Mouse (Mus musculus): Measurements from ENCODE around the gene Zfp618. TPM values are rescaled to one million over a fixed set of nuclear protein-coding genes. Genes with fewer than 3 reads are reported as not detected.
A peak's percentile ranks its signal among the peaks of the same experiment; 100 is the strongest.

Gene Zfp618
- polyA plus RNA-seq, 1 experiment from 2014 or later: 27.6 TPM

DNA sequence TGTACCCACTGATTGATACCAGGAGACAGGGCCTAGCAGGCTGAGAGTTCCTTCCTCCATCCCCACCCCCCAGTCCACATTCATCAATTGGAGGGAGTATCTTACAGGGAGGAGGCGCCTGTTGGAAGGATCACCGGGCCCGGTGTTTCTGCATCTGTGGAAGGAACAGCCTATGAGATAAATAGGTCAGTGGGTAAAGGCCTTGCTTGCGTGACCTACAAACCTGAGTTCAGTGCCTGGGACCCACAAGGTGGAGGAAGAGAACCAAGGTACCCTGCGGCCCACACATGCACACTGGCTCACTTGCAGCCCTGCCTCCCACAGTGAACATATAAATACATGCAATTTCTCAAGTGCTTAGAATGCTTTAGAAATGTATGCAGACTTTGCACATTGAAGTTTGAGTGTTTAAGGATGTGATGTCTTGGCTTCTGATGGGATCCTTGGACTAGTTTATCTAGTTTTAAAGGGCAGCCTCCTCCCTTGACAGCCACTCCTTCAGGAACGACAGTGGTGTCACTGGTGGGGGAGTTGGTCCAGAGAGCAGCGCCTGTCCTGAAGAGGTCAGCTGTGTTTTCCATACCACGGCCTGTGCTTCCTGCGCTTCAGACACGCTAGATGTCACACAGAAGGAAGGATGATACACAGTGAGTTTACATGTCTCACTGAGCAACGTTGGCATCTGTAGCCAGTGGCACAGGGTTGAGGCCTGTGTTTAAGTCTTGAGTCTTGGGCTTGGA lies 35.1 kb downstream of the Zfp618 start:
- Histone ChIP-seq H3K4me2 (no peak overlapping the region), H3K9ac (replicated peaks) (no peak overlapping the region), H3K4me3 (replicated peaks) (no peak overlapping the region), H3K27ac (replicated peaks) (no peak overlapping the region), H3K9me3 (replicated peaks) (no peaks in the 10 kb centered on the region), H3K27me3 (replicated peaks) (no peaks in the 10 kb centered on the region), H3K36me3 (no peaks in the 10 kb centered on the region), H3K4me1 (peaks cover 50% of the 10 kb centered on the region)
- no peak for ATAC-seq (ENCODE audit: low FRiP score)
- WGBS: 88% methylated on average over 11 of the region's 11 CpGs

DNA sequence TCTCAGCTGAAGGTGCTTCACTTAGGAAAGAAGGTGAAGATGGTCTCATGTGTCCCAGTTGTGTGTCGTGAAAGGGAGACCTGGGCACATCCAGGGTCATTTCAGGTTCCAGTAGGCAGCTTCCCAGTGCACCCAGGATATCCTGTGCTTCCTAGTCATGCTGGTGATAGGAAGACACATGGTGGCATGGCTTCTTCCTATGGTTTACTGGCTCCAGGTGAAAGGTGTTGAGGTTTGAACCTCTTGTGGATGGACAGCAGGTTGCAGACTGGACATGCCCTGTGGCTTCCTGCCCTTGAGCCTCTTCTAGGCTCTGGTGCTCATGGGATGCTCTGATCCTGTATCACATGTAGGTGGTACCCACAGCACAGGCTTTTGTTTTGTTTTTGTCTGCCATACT lies 37.0 kb downstream of the Zfp618 start:
- ATAC-seq (ENCODE audit: low FRiP score): no peak
- H3K4me1 ChIP-seq: peaks cover 64% of the 10 kb centered on the region
- 93% methylated on average over 1 of the region's 1 CpGs for WGBS

DNA sequence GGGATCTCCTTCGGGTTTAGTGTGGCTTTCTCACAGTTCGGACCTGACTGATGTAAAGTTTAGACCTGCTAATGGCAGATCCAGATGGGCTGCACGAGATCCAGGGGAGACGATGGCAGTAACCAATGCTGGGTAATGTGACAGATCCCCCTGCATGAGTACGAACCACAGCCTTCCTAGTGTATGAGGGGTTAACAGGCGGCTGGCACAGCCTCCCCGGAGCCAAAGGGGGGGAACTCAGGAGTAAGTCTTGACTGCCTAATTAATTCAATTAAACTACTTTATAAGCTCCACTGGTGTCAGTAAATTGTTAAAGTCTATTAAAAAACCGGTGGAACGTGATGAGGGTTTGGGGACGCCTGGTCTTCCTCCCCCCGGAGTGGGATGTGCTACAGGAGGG lies 39.1 kb downstream of the Zfp618 start:
- H3K27ac ChIP-seq (replicated peaks): no peak overlapping the region
- WGBS: 64% methylated on average over 11 of the region's 11 CpGs
- peak; percentile 23 for ATAC-seq (ENCODE audit: low FRiP score)
- H3K4me1 ChIP-seq: peaks cover 43% of the 10 kb centered on the region
- no peaks in the 10 kb centered on the region for H3K27me3 ChIP-seq (replicated peaks)
- no peak overlapping the region for H3K4me3 ChIP-seq (replicated peaks)
- H3K4me2 ChIP-seq: no peak overlapping the region
- H3K9ac ChIP-seq (replicated peaks): no peak overlapping the region
- H3K9me3 ChIP-seq (replicated peaks): no peaks in the 10 kb centered on the region
- no peaks in the 10 kb centered on the region for H3K36me3 ChIP-seq

More for the DNA sequence above, 37.0 kb downstream of the Zfp618 start:
- H3K4me3 ChIP-seq (replicated peaks): no peak overlapping the region
- H3K27me3 ChIP-seq (replicated peaks): no peaks in the 10 kb centered on the region
- H3K9me3 ChIP-seq (replicated peaks): no peaks in the 10 kb centered on the region
- H3K27ac ChIP-seq (replicated peaks): no peak overlapping the region
- H3K36me3 ChIP-seq: no peaks in the 10 kb centered on the region
- no peak overlapping the region for H3K4me2 ChIP-seq
- H3K9ac ChIP-seq (replicated peaks): no peak overlapping the region

DNA sequence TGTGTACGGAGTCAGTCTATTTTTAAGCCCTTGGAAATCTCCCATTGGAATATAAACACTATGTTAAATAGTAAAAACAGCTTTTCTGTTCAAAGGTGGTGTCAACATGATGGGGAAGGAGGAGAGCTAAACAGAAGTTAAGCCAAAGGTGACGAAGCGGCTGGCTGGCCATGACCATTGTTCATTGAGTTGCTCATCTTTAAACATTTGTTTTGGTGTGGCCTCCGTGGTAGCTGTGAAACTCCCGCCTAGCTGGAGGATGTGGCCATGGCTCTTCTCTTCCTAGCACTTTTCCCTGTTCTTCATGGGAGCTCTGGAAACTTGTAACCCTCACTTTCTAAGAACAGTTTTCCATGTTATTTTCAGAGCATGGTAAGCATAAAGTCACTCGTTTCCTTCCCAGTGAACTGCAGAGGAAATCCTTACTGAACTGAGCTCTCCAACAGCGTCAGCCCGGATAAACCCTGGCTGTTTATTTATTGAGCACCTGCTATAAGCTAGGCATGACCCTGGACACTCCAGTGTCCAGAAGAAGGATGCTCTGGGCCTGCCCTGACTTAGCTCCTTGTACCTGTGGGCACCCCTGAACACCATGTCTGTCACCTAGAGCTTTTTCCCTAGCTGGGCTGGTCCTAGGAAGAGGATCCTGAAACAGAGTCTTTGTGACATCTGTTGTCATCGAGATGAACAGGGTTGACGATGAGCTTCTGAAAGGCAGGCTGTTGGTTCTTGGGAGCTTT lies 40.2 kb downstream of the Zfp618 start:
- no peak overlapping the region for H3K4me3 ChIP-seq (replicated peaks)
- no peak overlapping the region for H3K9ac ChIP-seq (replicated peaks)
- 79% methylated on average over 10 of the region's 10 CpGs for WGBS
- ATAC-seq (ENCODE audit: low FRiP score): no peak
- peak overlapping the region; percentile 52 for H3K27ac ChIP-seq (replicated peaks)
- H3K9me3 ChIP-seq (replicated peaks): no peaks in the 10 kb centered on the region
- H3K4me1 ChIP-seq: peaks cover 37% of the 10 kb centered on the region
- no peaks in the 10 kb centered on the region for H3K36me3 ChIP-seq
- H3K27me3 ChIP-seq (replicated peaks): no peaks in the 10 kb centered on the region
- H3K4me2 ChIP-seq: no peak overlapping the region

DNA sequence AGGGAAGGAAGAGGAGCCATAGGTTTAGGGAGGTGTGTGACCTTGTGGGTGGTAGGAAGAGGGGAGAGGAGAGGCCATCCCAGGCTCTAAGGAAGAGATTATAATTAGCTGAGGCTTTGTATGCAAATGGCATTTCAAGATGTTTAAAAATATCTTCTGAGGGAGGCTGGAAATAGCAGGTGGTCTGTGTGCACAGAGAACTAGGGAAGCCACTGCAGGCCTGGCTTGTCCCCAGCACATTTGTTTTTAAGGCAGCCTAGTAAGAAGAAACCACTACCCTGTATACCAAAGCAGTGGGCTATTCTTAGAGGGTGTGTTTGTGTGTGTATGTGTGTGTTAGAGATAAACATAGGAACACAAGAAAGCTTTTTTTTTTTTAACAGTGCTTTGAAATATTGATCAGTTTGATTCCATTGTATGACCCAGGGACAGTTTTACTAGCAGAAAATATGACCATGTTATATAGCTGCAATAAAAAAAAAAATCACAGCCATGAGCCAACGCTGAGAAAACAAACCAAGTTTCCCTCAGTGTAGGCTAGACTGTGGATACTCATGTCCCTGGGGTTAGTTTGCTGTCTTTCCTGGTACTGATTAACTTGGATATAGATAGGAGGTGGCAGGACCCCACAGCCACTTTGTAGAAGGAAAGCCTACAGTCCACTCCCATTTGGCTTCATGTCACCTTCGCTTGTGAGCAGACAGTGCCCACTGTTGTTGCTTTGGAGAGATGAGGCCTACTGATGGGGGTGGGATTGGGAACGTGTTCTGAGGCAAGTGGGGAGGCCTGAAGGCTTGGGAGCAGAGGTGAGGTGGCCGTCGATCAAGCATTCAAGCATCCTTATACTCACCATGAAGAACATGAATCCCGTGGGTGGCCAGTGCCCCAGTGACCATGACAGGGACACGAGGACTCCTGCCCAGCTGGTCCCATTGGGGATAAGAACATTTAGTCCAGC lies 41.1 kb downstream of the Zfp618 start:
- no peak for ATAC-seq (ENCODE audit: low FRiP score)
- WGBS: 79% methylated on average over 7 of the region's 7 CpGs
- no peak overlapping the region for H3K4me2 ChIP-seq
- H3K27ac ChIP-seq (replicated peaks): peak overlapping the region; percentile 52
- peaks cover 40% of the 10 kb centered on the region for H3K4me1 ChIP-seq
- no peaks in the 10 kb centered on the region for H3K36me3 ChIP-seq
- H3K9ac ChIP-seq (replicated peaks): no peak overlapping the region
- H3K27me3 ChIP-seq (replicated peaks): no peaks in the 10 kb centered on the region
- no peaks in the 10 kb centered on the region for H3K9me3 ChIP-seq (replicated peaks)
- H3K4me3 ChIP-seq (replicated peaks): no peak overlapping the region

DNA sequence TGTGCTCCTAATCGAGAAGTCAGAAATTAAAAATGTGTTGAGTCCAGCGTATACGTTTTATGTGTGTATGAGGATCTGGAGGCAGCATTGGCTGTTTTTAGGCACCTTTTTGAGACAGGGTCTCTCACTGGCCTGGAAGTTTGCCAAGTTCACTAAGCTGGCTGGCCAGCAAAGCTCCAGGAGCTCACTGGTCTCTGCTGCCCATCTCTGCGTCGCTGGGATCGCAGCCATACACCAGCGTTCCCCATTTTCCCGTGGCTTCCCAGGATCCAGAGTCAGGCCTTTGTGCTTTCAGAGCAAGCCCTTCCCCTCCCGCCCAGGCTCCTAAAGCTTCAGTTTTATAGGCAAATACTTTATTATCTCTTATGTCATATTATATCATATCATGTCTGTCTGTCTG lies 42.8 kb downstream of the Zfp618 start:
- H3K4me1 ChIP-seq: peaks cover 40% of the 10 kb centered on the region
- no peaks in the 10 kb centered on the region for H3K27me3 ChIP-seq (replicated peaks)
- no peak overlapping the region for H3K4me2 ChIP-seq
- no peak overlapping the region for H3K27ac ChIP-seq (replicated peaks)
- no peaks in the 10 kb centered on the region for H3K36me3 ChIP-seq
- H3K9ac ChIP-seq (replicated peaks): no peak overlapping the region
- ATAC-seq (ENCODE audit: low FRiP score): no peak
- no peak overlapping the region for H3K4me3 ChIP-seq (replicated peaks)
- WGBS: 84% methylated on average over 9 of the region's 9 CpGs
- no peaks in the 10 kb centered on the region for H3K9me3 ChIP-seq (replicated peaks)

DNA sequence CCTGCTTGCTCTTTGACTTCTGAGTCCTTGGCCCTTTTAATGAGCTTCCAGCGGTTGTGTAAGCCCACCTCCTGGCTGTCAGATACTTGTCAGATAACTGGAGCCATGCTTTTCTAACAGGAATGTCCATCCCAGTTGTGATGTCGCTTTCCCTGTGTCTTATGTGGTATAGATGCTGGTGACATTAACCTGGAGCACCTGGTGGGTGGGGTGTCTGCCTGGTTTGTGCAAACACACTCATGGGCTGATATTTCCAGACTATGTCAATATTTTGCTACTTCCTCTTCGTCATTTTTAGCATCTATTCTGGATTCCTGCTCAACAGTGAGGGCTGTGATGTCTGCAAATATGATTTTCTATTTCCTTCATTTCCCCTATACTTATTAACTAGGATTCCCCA lies 43.4 kb downstream of the Zfp618 start:
- Histone ChIP-seq H3K4me1 (peaks cover 39% of the 10 kb centered on the region), H3K9ac (replicated peaks) (no peak overlapping the region), H3K27me3 (replicated peaks) (no peaks in the 10 kb centered on the region), H3K9me3 (replicated peaks) (no peaks in the 10 kb centered on the region), H3K27ac (replicated peaks) (no peak overlapping the region), H3K4me3 (replicated peaks) (no peak overlapping the region), H3K36me3 (no peaks in the 10 kb centered on the region), H3K4me2 (no peak overlapping the region)
- no peak for ATAC-seq (ENCODE audit: low FRiP score)
- 87% methylated on average over 3 of the region's 3 CpGs for WGBS

DNA sequence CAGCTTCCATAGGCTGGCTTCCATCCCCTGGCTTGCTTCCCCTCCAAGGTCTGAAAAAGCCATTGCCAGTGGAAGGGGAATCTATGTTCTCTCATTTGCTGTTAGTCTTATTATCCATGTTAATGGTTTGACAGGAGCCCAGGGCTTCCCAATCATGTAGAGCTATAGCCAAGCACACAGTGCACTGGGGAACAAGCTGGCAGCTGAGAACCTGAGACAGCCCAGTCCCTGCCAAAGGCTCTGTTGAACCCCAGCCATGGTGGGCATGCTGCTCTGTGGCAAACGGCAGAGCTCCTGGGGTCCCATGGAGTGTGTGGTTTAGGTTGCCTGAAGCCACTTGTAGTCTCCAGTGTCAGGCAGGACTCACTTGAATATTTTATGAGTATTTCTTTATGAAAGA lies 44.4 kb downstream of the Zfp618 start:
- no peak overlapping the region for H3K27ac ChIP-seq (replicated peaks)
- no peak overlapping the region for H3K9ac ChIP-seq (replicated peaks)
- H3K4me3 ChIP-seq (replicated peaks): no peak overlapping the region
- WGBS: 44% methylated on average over 1 of the region's 1 CpGs
- H3K9me3 ChIP-seq (replicated peaks): no peaks in the 10 kb centered on the region
- H3K4me2 ChIP-seq: no peak overlapping the region
- no peaks in the 10 kb centered on the region for H3K27me3 ChIP-seq (replicated peaks)
- ATAC-seq (ENCODE audit: low FRiP score): peak; percentile 64; the same call in 1 of the 2 replicates
- H3K36me3 ChIP-seq: no peaks in the 10 kb centered on the region
- H3K4me1 ChIP-seq: peaks cover 29% of the 10 kb centered on the region

DNA sequence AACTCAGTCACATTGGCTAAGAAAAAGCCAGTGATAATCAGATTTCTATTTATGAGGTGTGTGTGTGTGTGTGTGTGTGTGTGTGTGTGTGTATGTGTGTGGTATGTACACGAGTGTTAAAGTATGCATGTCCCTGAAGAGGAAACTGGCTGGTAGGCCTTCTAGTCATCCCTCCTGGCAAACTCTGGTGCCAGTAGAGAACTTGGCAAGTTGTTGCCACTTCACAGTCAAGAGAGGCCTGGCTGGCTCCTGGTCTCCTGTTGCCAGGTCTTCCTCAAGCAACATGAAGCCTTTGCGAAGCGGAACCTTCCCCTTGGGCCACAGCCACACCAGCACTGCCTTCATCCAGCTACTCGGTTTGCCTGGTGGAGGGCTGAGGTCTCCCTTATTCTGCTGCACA lies 44.9 kb downstream of the Zfp618 start:
- Histone ChIP-seq H3K9me3 (replicated peaks) (no peaks in the 10 kb centered on the region), H3K36me3 (no peaks in the 10 kb centered on the region), H3K4me3 (replicated peaks) (no peak overlapping the region), H3K4me1 (peaks cover 25% of the 10 kb centered on the region), H3K27ac (replicated peaks) (no peak overlapping the region), H3K9ac (replicated peaks) (no peak overlapping the region), H3K27me3 (replicated peaks) (no peaks in the 10 kb centered on the region), H3K4me2 (no peak overlapping the region)
- WGBS: 70% methylated on average over 4 of the region's 4 CpGs
- ATAC-seq (ENCODE audit: low FRiP score): 0 out of 2 replicates have a peak, but pooled peaks have one; percentile 16

DNA sequence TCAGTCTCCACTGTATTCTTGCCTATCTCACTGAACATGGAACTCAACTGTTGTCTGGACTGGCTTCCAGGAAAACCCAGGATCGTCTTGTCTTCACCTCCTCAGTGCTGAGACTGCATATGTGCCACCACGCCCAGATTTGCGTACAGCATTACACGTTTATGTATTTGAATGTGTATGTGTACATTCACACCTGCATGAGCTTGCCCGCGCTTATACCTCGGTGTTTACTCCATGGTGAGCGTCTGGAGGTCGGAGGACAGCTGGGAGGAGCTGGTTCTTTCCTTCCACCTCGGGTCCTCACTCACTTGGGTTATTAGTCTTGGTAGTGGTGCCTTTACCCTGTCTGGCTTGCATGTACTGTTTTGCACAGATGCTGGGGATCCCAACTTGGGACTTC lies 53.2 kb downstream of the Zfp618 start:
- Histone ChIP-seq H3K36me3 (no peaks in the 10 kb centered on the region), H3K4me2 (no peak overlapping the region), H3K9ac (replicated peaks) (no peak overlapping the region), H3K27ac (replicated peaks) (no peak overlapping the region), H3K4me3 (replicated peaks) (no peak overlapping the region), H3K27me3 (replicated peaks) (no peaks in the 10 kb centered on the region), H3K4me1 (peaks cover 11% of the 10 kb centered on the region; the same call in 1 of the 2 replicates), H3K9me3 (replicated peaks) (no peaks in the 10 kb centered on the region)
- no peak for ATAC-seq (ENCODE audit: low FRiP score)
- 97% methylated on average over 10 of the region's 10 CpGs for WGBS

DNA sequence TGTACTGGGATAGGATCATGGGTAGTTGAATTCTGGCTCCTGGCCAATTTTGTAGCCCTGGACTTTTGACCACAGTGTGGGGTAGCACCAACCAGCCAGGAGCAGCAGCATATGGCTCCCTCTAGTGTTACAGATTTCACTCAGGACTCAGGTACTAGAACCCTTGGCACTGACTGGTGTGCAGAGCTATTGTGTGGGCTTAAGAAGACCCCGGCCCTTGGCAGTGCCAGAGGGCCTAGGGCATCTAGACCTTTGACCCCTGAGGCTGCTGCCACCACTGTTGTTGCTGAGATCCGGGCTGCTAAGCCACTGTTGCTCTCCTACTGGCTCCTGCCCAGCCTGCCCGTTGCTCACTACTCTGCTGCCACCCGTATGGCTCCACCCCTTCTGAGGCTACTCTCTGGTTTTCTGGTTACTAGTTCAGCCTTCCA lies 54.1 kb downstream of the Zfp618 start:
- H3K27ac ChIP-seq (replicated peaks): no peak overlapping the region
- ATAC-seq (ENCODE audit: low FRiP score): no peak; the same call in 1 of the 2 replicates
- H3K4me1 ChIP-seq: peaks cover 15% of the 10 kb centered on the region; the same call in 1 of the 2 replicates
- no peaks in the 10 kb centered on the region for H3K9me3 ChIP-seq (replicated peaks)
- H3K27me3 ChIP-seq (replicated peaks): no peaks in the 10 kb centered on the region
- H3K36me3 ChIP-seq: no peaks in the 10 kb centered on the region
- H3K4me2 ChIP-seq: no peak overlapping the region
- no peak overlapping the region for H3K9ac ChIP-seq (replicated peaks)
- no peak overlapping the region for H3K4me3 ChIP-seq (replicated peaks)
- WGBS: 75% methylated on average over 4 of the region's 4 CpGs
